Mouse (Mus musculus) limb, embryonic 12.5 days (tissue): ENCODE data around the gene Gm26897. TPM values are rescaled to one million over a fixed set of nuclear protein-coding genes. Genes with fewer than 3 reads are reported as not detected.

ENCODE experiments used
- ATAC-seq: fragments of 200-750 bp; cut with Nextera tagmentation; 2 replicates; pipeline ENCODE4 v1.8.0; 2017; ENCODE audit warnings: low read depth, moderate TSS enrichment; ENCODE audit not compliant: insufficient number of reproducible peaks, insufficient read depth, low FRiP score, low TSS enrichment
- H3K27ac ChIP-seq: fragments of 300-500 bp; sonication (generic); 2 replicates; pipeline ENCODE4 v1.5.1; 2016; ENCODE audit warnings: mild to moderate bottlenecking, moderate library complexity
- H3K27me3 ChIP-seq: fragments of 300-500 bp; sonication (generic); 2 replicates; pipeline ENCODE4 v1.6.1; 2016; ENCODE audit warnings: mild to moderate bottlenecking, moderate library complexity
- H3K36me3 ChIP-seq: fragments of 300-500 bp; sonication (generic); 2 replicates; pipeline ENCODE4 v1.6.1; 2016; ENCODE audit warnings: mild to moderate bottlenecking, moderate library complexity
- H3K4me1 ChIP-seq: fragments of 300-500 bp; sonication (generic); replicated peaks from 2 replicates; pipeline ENCODE4 v1.6.1; 2016
- H3K4me2 ChIP-seq: fragments of 300-500 bp; sonication (generic); 2 replicates; pipeline ENCODE4 v1.6.1; 2016; ENCODE audit warnings: mild to moderate bottlenecking, moderate library complexity
- H3K4me3 ChIP-seq: fragments of 300-500 bp; sonication (generic); replicated peaks from 2 replicates; pipeline ENCODE4 v1.5.1; 2016; ENCODE audit warnings: mild to moderate bottlenecking
- H3K9ac ChIP-seq: fragments of 300-500 bp; sonication (generic); replicated peaks from 2 replicates; pipeline ENCODE4 v1.6.1; 2016; ENCODE audit warnings: mild to moderate bottlenecking, moderate library complexity
- H3K9me3 ChIP-seq: fragments of 300-500 bp; sonication (generic); 2 replicates; pipeline ENCODE4 v1.6.1; 2016; ENCODE audit warnings: mild to moderate bottlenecking, moderate library complexity
- WGBS: fragments of 180-500 bp; shearing (Covaris S2); methylation state at CpG from one replicate; pipeline ENCODE4 v1.1.7; 2016; 5-methylcytosine and 5-hydroxymethylcytosine counted together
- polyA plus RNA-seq: library from polyadenylated mRNA; unstranded; fragments of >200 nt; fragmentation: Nextera tagmentation; extraction: Ambion mirVana; gene quantifications from 2 replicates; pipeline ENCODE4 v1.2.1, GENCODE M21; 2016

Gm26897 gene
- polyA plus RNA-seq, 1 experiment from 2014 or later = not detected

DNA sequence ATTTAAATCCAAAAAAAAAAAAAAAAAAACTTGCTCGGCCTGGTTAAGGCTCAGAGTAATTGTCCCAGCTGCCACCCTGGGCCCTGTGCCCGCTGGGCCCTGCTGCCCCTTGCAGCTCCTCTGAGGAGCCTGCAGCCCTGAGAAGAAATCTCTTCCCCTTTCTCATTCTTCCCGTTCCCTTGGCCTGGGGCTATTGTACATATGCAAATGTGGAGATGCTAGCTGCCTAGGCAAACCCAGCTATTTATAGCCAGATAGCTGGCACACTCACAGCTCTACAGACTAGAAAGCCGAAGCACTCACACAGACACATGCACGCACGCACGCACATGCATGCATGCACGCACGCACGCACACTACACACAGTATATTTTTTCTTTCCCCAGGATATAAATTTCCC, 9.0 kb upstream of the Gm26897 start:
- 0 out of 2 replicates have a peak, but pooled peaks cover 6% of the 10 kb centered on the region for H3K9me3 ChIP-seq
- H3K9ac ChIP-seq = no peak overlapping the region
- no peak for ATAC-seq
- no peak overlapping the region for H3K27ac ChIP-seq
- H3K27me3 ChIP-seq = peaks cover 60% of the 10 kb centered on the region
- peaks cover 23% of the 10 kb centered on the region for H3K4me1 ChIP-seq
- H3K4me3 ChIP-seq = no peak overlapping the region
- 69% methylated on average over 10 of the region's 10 CpGs for WGBS
- H3K4me2 ChIP-seq = no peak overlapping the region
- H3K36me3 ChIP-seq = no peaks in the 10 kb centered on the region

- H3K9me3 ChIP-seq = 0 out of 2 replicates have a peak, but pooled peaks cover 6% of the 10 kb centered on the region
- peaks cover 23% of the 10 kb centered on the region for H3K4me1 ChIP-seq
- no peak overlapping the region for H3K4me3 ChIP-seq
- peaks cover 58% of the 10 kb centered on the region for H3K27me3 ChIP-seq
- 34% methylated on average over 22 of the region's 22 CpGs for WGBS
- no peak for ATAC-seq
- no peak overlapping the region for H3K9ac ChIP-seq
- H3K4me2 ChIP-seq = peak overlapping the region; percentile 11; the same call in 1 of the 2 replicates
- no peaks in the 10 kb centered on the region for H3K36me3 ChIP-seq
- H3K27ac ChIP-seq = 0 out of 2 replicates have a peak overlapping the region, but pooled peaks have one; percentile 23
Measured at GRCm38 (mm10) chr5:111725195-111725920, 8.4 kb upstream of the Gm26897 start.

- H3K4me2 ChIP-seq = no peak overlapping the region
- H3K4me1 ChIP-seq = peaks cover 29% of the 10 kb centered on the region
- peaks cover 46% of the 10 kb centered on the region for H3K27me3 ChIP-seq
- no peak for ATAC-seq
- H3K4me3 ChIP-seq = no peak overlapping the region
- H3K27ac ChIP-seq = no peak overlapping the region
- H3K9me3 ChIP-seq = 0 out of 2 replicates have a peak, but pooled peaks cover 6% of the 10 kb centered on the region
- H3K9ac ChIP-seq = no peak overlapping the region
- 81% methylated on average over 4 of the region's 4 CpGs for WGBS
- no peaks in the 10 kb centered on the region for H3K36me3 ChIP-seq
Measured at GRCm38 (mm10) chr5:111728411-111728810, 5.3 kb upstream of the Gm26897 start.

DNA sequence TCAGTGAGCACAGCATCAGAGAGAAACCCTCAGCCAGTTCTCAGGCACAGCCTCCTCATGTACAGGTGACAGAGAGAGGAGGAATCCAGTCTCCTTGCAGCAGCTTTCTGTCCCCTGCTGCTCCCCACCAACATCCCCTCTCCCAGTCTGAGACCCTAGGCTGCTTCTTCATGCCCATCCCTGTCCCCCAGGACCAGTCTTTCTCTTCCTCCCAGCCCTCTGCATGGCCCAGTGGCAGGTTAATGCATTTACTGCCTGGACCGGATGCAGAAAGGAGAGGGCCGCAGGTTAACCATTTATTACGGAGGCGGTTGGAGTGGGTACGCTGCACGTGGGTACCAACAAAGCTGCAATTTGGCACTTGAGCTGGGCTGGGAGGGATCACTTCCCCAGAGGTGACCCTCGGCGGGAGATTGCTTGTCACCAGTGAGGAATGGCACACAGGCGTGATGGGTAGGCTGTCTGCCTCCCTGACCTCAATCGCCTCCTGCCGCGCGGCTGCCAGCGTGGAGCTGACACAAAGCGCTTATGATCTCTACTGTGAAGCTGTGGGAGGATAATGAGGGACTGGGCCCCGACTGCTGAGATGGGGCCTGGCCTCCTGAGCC, 3.1 kb upstream of the Gm26897 start:
- Histone ChIP-seq H3K4me3 (no peak overlapping the region), H3K27me3 (peaks cover 29% of the 10 kb centered on the region), H3K36me3 (no peaks in the 10 kb centered on the region), H3K4me1 (peaks cover 14% of the 10 kb centered on the region), H3K9ac (0 out of 2 replicates have a peak overlapping the region, but pooled peaks have one; percentile 6), H3K4me2 (no peak overlapping the region), H3K9me3 (0 out of 2 replicates have a peak, but pooled peaks cover 6% of the 10 kb centered on the region), H3K27ac (no peak overlapping the region)
- no peak for ATAC-seq
- 14% methylated on average over 16 of the region's 16 CpGs for WGBS

GRCm38 (mm10) chr5:111732194-111732593, 1.5 kb upstream of the Gm26897 start:
- Histone ChIP-seq H3K27me3 (peaks cover 29% of the 10 kb centered on the region), H3K9me3 (0 out of 2 replicates have a peak, but pooled peaks cover 6% of the 10 kb centered on the region), H3K4me2 (no peak overlapping the region), H3K36me3 (no peaks in the 10 kb centered on the region), H3K4me3 (no peak overlapping the region), H3K9ac (no peak overlapping the region), H3K4me1 (0 out of 2 replicates have a peak, but pooled peaks cover 6% of the 10 kb centered on the region), H3K27ac (no peak overlapping the region)
- 80% methylated on average over 2 of the region's 2 CpGs for WGBS
- no peak for ATAC-seq

GRCm38 (mm10) chr5:111739480-111739879, 5.8 kb downstream of the Gm26897 start:
- H3K27me3 ChIP-seq = peaks cover 73% of the 10 kb centered on the region
- no peak overlapping the region for H3K27ac ChIP-seq
- no peak overlapping the region for H3K4me3 ChIP-seq
- H3K36me3 ChIP-seq = no peaks in the 10 kb centered on the region
- peaks cover 11% of the 10 kb centered on the region for H3K4me1 ChIP-seq
- WGBS = 62% methylated on average over 6 of the region's 6 CpGs
- no peaks in the 10 kb centered on the region for H3K9me3 ChIP-seq
- H3K9ac ChIP-seq = no peak overlapping the region
- H3K4me2 ChIP-seq = no peak overlapping the region
- no peak for ATAC-seq

DNA sequence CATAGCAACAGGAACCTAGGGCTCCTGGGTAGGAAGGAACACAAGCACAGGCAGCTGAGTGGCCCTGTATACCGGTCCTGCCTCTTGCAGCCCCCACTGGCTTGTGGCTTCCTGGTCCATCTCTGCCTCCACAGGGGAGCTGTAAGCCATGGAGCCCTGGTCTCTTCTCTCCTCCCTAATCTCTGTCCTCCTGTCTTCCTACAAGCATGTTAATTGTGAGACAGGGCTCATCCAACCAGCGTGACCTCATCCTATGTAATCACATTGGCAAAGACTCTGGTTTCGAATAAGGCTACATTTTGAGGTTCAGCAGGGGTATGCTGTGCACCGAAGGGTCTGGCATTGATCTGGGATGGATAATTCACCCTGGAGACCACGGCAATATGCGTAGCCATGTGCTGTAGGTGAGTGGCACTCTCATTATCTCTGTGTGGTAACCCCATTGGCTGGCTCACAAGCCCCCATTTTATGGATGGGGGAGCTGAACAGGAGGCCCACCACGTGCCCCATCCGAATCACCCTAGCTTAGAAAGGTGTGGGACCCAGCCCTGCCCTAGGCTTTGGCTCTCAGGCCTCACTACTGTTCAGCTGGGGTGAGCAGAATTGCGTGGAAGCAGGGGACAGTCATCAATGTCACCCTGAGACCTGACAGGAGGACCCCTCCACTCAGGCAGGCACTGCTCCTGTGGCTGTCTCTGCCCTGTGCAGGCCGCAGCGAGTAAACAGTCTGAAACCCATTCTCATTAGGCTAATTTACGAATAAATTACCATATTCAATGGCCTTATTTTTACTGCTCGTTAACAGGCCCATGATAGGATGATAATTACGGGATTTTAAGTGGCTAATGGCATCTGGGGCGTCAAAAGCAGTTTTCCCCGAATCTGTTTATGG, 6.9 kb downstream of the Gm26897 start:
- ATAC-seq = no peak
- Histone ChIP-seq H3K36me3 (no peaks in the 10 kb centered on the region), H3K27me3 (peaks cover 78% of the 10 kb centered on the region), H3K9ac (no peak overlapping the region; the same call in 1 of the 2 replicates), H3K4me2 (no peak overlapping the region; the same call in 1 of the 2 replicates), H3K9me3 (no peaks in the 10 kb centered on the region), H3K4me3 (no peak overlapping the region), H3K4me1 (peaks cover 13% of the 10 kb centered on the region), H3K27ac (no peak overlapping the region)
- 22% methylated on average over 16 of the region's 16 CpGs for WGBS

DNA sequence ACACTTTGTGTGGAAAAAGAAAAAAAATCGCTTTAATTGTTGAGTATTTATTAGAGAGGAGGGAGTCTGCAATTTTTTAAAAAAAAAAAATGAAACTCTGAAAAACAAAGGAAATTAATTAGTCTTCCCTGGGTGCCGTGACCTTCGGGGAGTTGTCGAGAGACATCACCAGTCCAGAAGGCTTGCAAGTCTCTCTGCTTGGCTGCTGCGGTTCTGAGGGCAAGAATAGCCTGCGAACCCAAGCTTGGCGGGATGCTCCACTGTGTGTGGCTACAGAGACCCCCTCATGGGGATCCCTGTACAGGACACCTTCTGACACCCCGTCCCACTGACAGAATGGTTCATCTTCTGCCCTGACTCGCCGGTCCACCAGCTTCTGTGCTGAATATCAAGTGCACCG, 7.6 kb downstream of the Gm26897 start:
- no peak overlapping the region for H3K4me2 ChIP-seq
- ATAC-seq = no peak
- WGBS = 6% methylated on average over 11 of the region's 11 CpGs
- H3K36me3 ChIP-seq = no peaks in the 10 kb centered on the region
- no peak overlapping the region for H3K4me3 ChIP-seq
- peaks cover 13% of the 10 kb centered on the region for H3K4me1 ChIP-seq
- H3K27me3 ChIP-seq = peaks cover 76% of the 10 kb centered on the region
- H3K27ac ChIP-seq = no peak overlapping the region
- H3K9ac ChIP-seq = no peak overlapping the region
- H3K9me3 ChIP-seq = no peaks in the 10 kb centered on the region

DNA sequence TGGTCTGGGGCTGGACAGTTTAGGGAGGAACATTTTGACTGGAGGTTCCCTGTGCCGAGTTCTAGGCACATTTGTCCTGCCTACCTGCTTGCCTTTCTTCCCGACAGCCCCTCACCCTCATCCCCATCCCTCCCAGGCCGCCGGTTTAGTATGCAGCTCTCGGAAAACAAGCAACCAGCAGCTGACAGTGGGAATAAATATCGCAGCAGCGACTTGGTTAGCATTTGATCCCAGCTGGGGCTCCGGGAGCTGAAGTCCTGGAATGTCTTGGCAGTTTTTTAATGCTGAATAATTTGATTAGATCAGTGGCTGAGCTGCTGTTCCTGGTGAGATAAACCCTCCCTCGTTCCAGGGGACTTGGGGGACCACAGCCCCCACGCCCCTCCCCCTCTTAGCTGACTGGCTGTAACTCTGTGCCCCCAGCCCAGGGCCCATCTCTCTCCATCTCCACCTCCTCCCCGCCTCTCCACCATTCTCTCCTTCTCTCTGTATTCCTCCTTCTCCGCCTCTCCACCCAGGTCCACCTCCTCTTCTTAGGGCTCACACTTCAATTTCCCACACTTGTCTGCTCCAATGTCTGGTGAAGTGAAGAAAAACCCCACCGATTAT, 8.7 kb downstream of the Gm26897 start:
- ATAC-seq = 0 out of 2 replicates have a peak, but pooled peaks have one; percentile 33
- no peak overlapping the region for H3K9ac ChIP-seq
- WGBS = 11% methylated on average over 13 of the region's 13 CpGs

GRCm38 (mm10) chr5:111749599-111749998, 15.9 kb downstream of the Gm26897 start:
- no peak overlapping the region for H3K4me3 ChIP-seq
- H3K27me3 ChIP-seq = peaks cover 59% of the 10 kb centered on the region
- no peaks in the 10 kb centered on the region for H3K9me3 ChIP-seq
- 0 out of 2 replicates have a peak, but pooled peaks cover 5% of the 10 kb centered on the region for H3K4me1 ChIP-seq
- H3K9ac ChIP-seq = no peak overlapping the region
- no peaks in the 10 kb centered on the region for H3K36me3 ChIP-seq
- H3K4me2 ChIP-seq = no peak overlapping the region
- WGBS = 91% methylated on average over 5 of the region's 5 CpGs
- no peak for ATAC-seq
- H3K27ac ChIP-seq = no peak overlapping the region

More for the DNA sequence above, 8.7 kb downstream of the Gm26897 start:
- Histone ChIP-seq H3K27me3 (peaks cover 78% of the 10 kb centered on the region), H3K9me3 (no peaks in the 10 kb centered on the region), H3K36me3 (no peaks in the 10 kb centered on the region), H3K4me3 (no peak overlapping the region), H3K4me2 (peak overlapping the region; percentile 2; the same call in 1 of the 2 replicates), H3K27ac (no peak overlapping the region), H3K4me1 (peaks cover 13% of the 10 kb centered on the region)
